Mouse (Mus musculus) ZHBTc4 (cell line): ENCODE measurements around the gene Gh.

Source experiments
- DNase-seq: peaks from one replicate; pipeline ENCODE4 v3.0.0-alpha.2; 2011; ENCODE audit warnings: low read depth, low spot score

Gene Gh

GRCm38 (mm10) chr11:106308162-106308561 lies 6.5 kb upstream of the Gh start:
- no peak for DNase-seq

- no peak for DNase-seq
These were observed 5.8 kb upstream of the Gh start for GRCm38 (mm10) chr11:106307432-106307831.

GRCm38 (mm10) chr11:106306758-106307157 lies 5.1 kb upstream of the Gh start:
- DNase-seq: no peak

GRCm38 (mm10) chr11:106306065-106306385 lies 4.4 kb upstream of the Gh start:
- DNase-seq: no peak

- no peak for DNase-seq
These were observed 3.8 kb upstream of the Gh start for GRCm38 (mm10) chr11:106305348-106306064.

GRCm38 (mm10) chr11:106302634-106303033 lies 969 bp upstream of the Gh start:
- peak; percentile 89 for DNase-seq

GRCm38 (mm10) chr11:106291861-106292260 lies 9.8 kb downstream of the Gh start:
- no peak for DNase-seq

- DNase-seq: no peak
These were observed 11.3 kb downstream of the Gh start for GRCm38 (mm10) chr11:106290376-106290775.

GRCm38 (mm10) chr11:106289369-106289768 lies 12.3 kb downstream of the Gh start:
- DNase-seq: no peak

GRCm38 (mm10) chr11:106286987-106287386 lies 14.7 kb downstream of the Gh start:
- DNase-seq: no peak

- DNase-seq: no peak
These were observed 15.5 kb downstream of the Gh start for GRCm38 (mm10) chr11:106286206-106286605.

- DNase-seq: no peak
These were observed 17.5 kb downstream of the Gh start for GRCm38 (mm10) chr11:106284126-106284525.

GRCm38 (mm10) chr11:106283371-106283770 lies 18.3 kb downstream of the Gh start:
- DNase-seq: no peak

GRCm38 (mm10) chr11:106282452-106282851 lies 19.2 kb downstream of the Gh start:
- DNase-seq: no peak

GRCm38 (mm10) chr11:106276454-106276853 lies 25.2 kb downstream of the Gh start, which contains the start of gene Tcam1:
Gene Tcam1, plus strand, starts transcription at chr11:106276672.
- peak; percentile 97 for DNase-seq

- peak; percentile 69 for DNase-seq
These were observed 26.7 kb downstream of the Gh start for GRCm38 (mm10) chr11:106274971-106275411.

- no peak for DNase-seq
These were observed 27.3 kb downstream of the Gh start for GRCm38 (mm10) chr11:106274374-106274773.

- no peak for DNase-seq
These were observed 27.9 kb downstream of the Gh start for GRCm38 (mm10) chr11:106273811-106274210.

- no peak for DNase-seq
These were observed 28.4 kb downstream of the Gh start for GRCm38 (mm10) chr11:106273311-106273684.

GRCm38 (mm10) chr11:106272644-106273310 lies 28.9 kb downstream of the Gh start, which contains the start of gene Smarcd2:
Gene Smarcd2, minus strand, starts transcription at chr11:106272972.
- peak; percentile 100 for DNase-seq

- DNase-seq: peak; percentile 32
These were observed 29.6 kb downstream of the Gh start for GRCm38 (mm10) chr11:106271794-106272643.

- DNase-seq: no peak
These were observed 30.4 kb downstream of the Gh start for GRCm38 (mm10) chr11:106271131-106271793.
